Mouse (Mus musculus): ENCODE results near the gene Vkorc1. TPM values are rescaled to one million over a fixed set of nuclear protein-coding genes. Genes with fewer than 3 reads are reported as not detected.

Vkorc1 gene
- polyA plus RNA-seq, 1 experiment from 2014 or later = 53.2 TPM

DNA sequence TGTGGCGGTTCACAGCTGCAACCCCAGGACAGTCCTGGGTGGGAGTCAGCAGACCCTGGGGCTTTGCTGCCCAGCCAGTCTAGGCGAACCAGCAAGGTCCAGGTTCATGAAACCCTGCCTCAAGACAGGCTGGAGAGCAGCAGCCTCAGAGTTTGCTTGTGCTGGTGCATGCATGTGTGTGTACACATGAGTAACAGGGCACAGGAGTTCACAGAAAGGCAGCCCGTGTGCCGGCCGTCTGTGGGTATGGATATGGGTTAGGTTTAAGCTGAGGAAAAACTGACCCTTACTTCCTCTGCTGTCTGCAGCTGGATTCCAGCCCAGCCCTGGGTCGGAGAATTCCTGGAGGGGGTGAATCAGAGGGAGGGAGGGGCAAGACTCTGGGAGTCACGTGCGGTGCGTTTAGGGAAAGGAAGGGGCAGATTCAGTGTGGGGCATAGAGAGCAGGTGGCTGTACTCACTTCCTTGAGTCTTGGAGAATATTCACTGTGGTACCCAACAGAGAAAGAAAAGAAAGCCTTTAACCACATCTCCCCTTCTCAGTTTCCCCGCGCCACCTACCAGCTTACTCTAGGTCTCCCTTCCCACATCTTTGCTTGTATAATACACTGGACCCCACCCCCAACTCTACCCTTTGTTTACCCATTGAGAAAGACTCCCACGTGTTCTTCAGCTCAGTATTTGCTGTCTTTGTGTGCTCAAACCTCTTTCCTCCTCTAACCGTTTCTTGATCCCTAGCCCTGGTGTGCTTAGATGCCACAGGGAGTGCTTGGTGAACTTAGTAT lies 36.1 kb upstream of the Vkorc1 start:
- DNase-seq = no peak
- peaks cover 17% of the 10 kb centered on the region for H3K27me3 ChIP-seq (ENCODE audit: control insufficient read depth, insufficient read depth, low read length)
- 33% methylated on average over 13 of the region's 13 CpGs for WGBS
- H3K4me2 ChIP-seq (ENCODE audit: low read length) = no peak overlapping the region
- H3K4me1 ChIP-seq (ENCODE audit: control insufficient read depth, insufficient read depth, low read length) = 0 out of 2 replicates have a peak, but pooled peaks cover 8% of the 10 kb centered on the region
- no peaks in the 10 kb centered on the region for H3K9me3 ChIP-seq (ENCODE audit: control insufficient read depth, low read length)
- H3K36me3 ChIP-seq (ENCODE audit: control insufficient read depth, insufficient read depth, low read length) = peaks cover 10% of the 10 kb centered on the region; the same call in 1 of the 2 replicates
- H3K9ac ChIP-seq (replicated peaks; ENCODE audit: low read length) = no peak overlapping the region
- H3K27ac ChIP-seq (replicated peaks; ENCODE audit: low read depth, low read length) = no peak overlapping the region
- no peak overlapping the region for H3K4me3 ChIP-seq (replicated peaks; ENCODE audit: low read depth, low read length)
- no peak for ATAC-seq (ENCODE audit: low FRiP score, low TSS enrichment)

DNA sequence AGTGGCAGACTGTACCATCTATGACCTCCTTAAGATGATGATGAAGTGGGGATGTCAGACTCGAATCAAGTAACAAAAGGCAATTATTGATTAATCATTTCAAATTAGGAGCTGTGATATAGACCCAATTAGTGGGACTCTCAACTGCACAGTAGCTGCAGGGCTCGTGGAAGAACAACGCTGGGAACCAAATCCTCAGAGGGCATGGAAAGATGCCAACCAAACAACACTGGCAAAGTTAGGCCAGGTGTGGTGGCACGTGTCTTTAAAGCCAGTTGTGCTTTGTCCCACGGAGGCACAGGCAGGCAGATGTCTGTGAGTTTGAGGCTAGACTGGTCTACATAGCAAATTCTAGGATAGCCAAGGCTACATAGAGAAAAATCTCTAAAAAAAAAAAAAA lies 35.2 kb upstream of the Vkorc1 start:
- H3K9ac ChIP-seq (replicated peaks; ENCODE audit: low read length) = no peak overlapping the region
- H3K4me3 ChIP-seq (replicated peaks; ENCODE audit: low read depth, low read length) = no peak overlapping the region
- H3K9me3 ChIP-seq (ENCODE audit: control insufficient read depth, low read length) = no peaks in the 10 kb centered on the region
- no peak overlapping the region for H3K4me2 ChIP-seq (ENCODE audit: low read length)
- no peak overlapping the region for H3K27ac ChIP-seq (replicated peaks; ENCODE audit: low read depth, low read length)
- WGBS = 84% methylated on average over 5 of the region's 5 CpGs
- peaks cover 17% of the 10 kb centered on the region for H3K27me3 ChIP-seq (ENCODE audit: control insufficient read depth, insufficient read depth, low read length)
- ATAC-seq (ENCODE audit: low FRiP score, low TSS enrichment) (no peak), DNase-seq (no peak)
- H3K36me3 ChIP-seq (ENCODE audit: control insufficient read depth, insufficient read depth, low read length) = peaks cover 19% of the 10 kb centered on the region
- H3K4me1 ChIP-seq (ENCODE audit: control insufficient read depth, insufficient read depth, low read length) = 0 out of 2 replicates have a peak, but pooled peaks cover 8% of the 10 kb centered on the region

DNA sequence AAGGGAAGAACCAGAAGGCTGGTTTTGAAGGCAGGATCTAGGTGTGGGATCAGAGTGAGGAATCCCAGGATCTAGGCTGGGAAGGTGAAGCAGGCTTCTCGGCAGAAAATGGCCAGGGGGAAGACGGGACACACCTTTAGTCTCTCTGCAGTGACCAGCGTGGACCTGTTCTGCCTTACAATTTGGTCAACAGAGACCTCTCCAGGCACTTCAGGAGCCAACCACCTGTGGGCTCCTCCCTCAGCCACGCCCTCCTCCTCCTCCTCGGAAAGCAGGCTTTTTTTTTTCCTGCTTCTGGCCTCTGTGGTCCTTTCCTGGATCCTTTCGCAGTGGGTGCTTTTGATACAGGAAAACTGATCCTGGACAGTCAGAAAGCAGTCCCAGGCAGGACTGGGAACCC lies 34.5 kb upstream of the Vkorc1 start, which contains the start of gene Prss8:
Prss8 (minus strand) TSS at position 182 of the 400 bp plus-strand sequence.
- Histone ChIP-seq H3K4me1 (ENCODE audit: control insufficient read depth, insufficient read depth, low read length) (0 out of 2 replicates have a peak, but pooled peaks cover 8% of the 10 kb centered on the region), H3K27ac (replicated peaks; ENCODE audit: low read depth, low read length) (no peak within 1 kb of the TSS), H3K4me2 (ENCODE audit: low read length) (no peak within 1 kb of the TSS), H3K4me3 (replicated peaks; ENCODE audit: low read depth, low read length) (no peak within 1 kb of the TSS), H3K9me3 (ENCODE audit: control insufficient read depth, low read length) (no peaks in the 10 kb centered on the region), H3K36me3 (ENCODE audit: control insufficient read depth, insufficient read depth, low read length) (peaks cover 26% of the 10 kb centered on the region), H3K27me3 (ENCODE audit: control insufficient read depth, insufficient read depth, low read length) (peaks cover 17% of the 10 kb centered on the region), H3K9ac (replicated peaks; ENCODE audit: low read length) (no peak within 1 kb of the TSS)
- DNase-seq = no peak
- no peak for ATAC-seq (ENCODE audit: low FRiP score, low TSS enrichment)
- WGBS = 5% methylated on average over 6 of the region's 6 CpGs

DNA sequence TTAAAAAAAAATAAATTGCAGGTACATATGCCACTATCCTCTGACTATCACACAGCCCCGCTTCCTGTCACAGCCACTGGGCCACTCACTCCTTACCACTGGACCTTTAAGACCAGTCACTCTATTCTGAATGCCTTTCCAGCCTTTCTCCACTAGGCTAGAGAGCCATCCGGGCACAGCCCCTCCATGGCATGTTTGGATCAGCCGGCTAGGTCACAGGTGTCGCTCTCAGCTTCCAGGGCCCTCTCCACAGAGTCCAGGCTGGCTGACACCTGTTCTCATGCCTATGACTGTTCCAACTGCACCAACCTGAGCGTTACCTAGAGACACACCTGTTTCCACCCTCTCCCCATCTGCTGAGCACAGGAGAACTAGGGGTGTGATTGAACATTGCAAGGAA lies 33.2 kb upstream of the Vkorc1 start:
- 58% methylated on average over 5 of the region's 5 CpGs for WGBS
- H3K27me3 ChIP-seq (ENCODE audit: control insufficient read depth, insufficient read depth, low read length) = peaks cover 17% of the 10 kb centered on the region
- no peaks in the 10 kb centered on the region for H3K9me3 ChIP-seq (ENCODE audit: control insufficient read depth, low read length)
- 0 out of 2 replicates have a peak, but pooled peaks cover 3% of the 10 kb centered on the region for H3K4me1 ChIP-seq (ENCODE audit: control insufficient read depth, insufficient read depth, low read length)
- no peak overlapping the region for H3K9ac ChIP-seq (replicated peaks; ENCODE audit: low read length)
- DNase-seq (no peak), ATAC-seq (ENCODE audit: low FRiP score, low TSS enrichment) (no peak)
- H3K4me2 ChIP-seq (ENCODE audit: low read length) = no peak overlapping the region
- H3K4me3 ChIP-seq (replicated peaks; ENCODE audit: low read depth, low read length) = no peak overlapping the region
- peaks cover 39% of the 10 kb centered on the region for H3K36me3 ChIP-seq (ENCODE audit: control insufficient read depth, insufficient read depth, low read length)
- no peak overlapping the region for H3K27ac ChIP-seq (replicated peaks; ENCODE audit: low read depth, low read length)

DNA sequence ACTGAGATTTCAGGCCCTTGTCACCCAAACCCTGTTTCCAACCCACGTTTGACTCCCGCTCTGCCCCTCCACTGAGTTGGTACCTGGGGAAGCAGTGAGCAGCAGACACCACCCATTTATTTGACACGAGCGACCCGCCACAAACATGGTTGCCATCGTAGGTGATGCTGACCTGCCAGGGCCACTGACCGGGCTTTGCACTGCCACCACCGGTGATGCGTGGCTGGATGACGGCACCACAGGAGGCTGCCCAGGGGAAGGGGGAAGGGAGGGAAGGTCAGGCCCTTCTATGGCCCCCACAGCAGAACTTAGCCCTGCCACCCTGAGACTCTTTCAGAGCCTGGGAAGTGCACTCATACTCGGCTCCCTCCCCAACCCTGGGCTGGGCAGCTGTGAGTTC lies 32.3 kb upstream of the Vkorc1 start:
- Histone ChIP-seq H3K9ac (replicated peaks; ENCODE audit: low read length) (no peak overlapping the region), H3K27me3 (ENCODE audit: control insufficient read depth, insufficient read depth, low read length) (peaks cover 17% of the 10 kb centered on the region), H3K27ac (replicated peaks; ENCODE audit: low read depth, low read length) (no peak overlapping the region), H3K4me2 (ENCODE audit: low read length) (no peak overlapping the region), H3K4me1 (ENCODE audit: control insufficient read depth, insufficient read depth, low read length) (0 out of 2 replicates have a peak, but pooled peaks cover 3% of the 10 kb centered on the region), H3K36me3 (ENCODE audit: control insufficient read depth, insufficient read depth, low read length) (peaks cover 47% of the 10 kb centered on the region), H3K4me3 (replicated peaks; ENCODE audit: low read depth, low read length) (no peak overlapping the region), H3K9me3 (ENCODE audit: control insufficient read depth, low read length) (no peaks in the 10 kb centered on the region)
- DNase-seq (no peak), ATAC-seq (ENCODE audit: low FRiP score, low TSS enrichment) (no peak)
- WGBS = 82% methylated on average over 11 of the region's 11 CpGs

DNA sequence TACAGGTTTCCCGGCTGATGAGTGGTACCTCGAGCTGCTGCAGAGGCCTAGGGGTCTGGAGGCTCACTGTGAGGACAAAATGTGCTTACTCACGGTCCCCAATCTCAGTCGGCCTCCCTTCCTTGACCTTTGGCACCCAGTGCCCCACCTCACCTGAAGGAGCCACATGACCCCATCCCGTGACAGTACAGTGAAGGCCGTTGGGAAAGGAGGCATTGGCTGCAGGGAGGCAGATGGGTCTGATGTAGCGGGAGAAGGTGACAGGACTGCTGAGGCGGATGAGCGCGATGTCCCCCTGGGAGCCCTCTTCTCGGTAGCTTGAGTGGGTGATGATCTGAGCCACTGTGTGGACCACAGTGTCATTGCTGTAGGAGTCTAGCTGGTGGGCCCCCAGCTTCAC lies 31.4 kb upstream of the Vkorc1 start:
- no peak for DNase-seq
- Histone ChIP-seq H3K4me2 (ENCODE audit: low read length) (no peak overlapping the region), H3K9me3 (ENCODE audit: control insufficient read depth, low read length) (no peaks in the 10 kb centered on the region), H3K36me3 (ENCODE audit: control insufficient read depth, insufficient read depth, low read length) (peaks cover 56% of the 10 kb centered on the region), H3K4me3 (replicated peaks; ENCODE audit: low read depth, low read length) (no peak overlapping the region), H3K27ac (replicated peaks; ENCODE audit: low read depth, low read length) (no peak overlapping the region), H3K9ac (replicated peaks; ENCODE audit: low read length) (no peak overlapping the region), H3K4me1 (ENCODE audit: control insufficient read depth, insufficient read depth, low read length) (no peaks in the 10 kb centered on the region), H3K27me3 (ENCODE audit: control insufficient read depth, insufficient read depth, low read length) (peaks cover 17% of the 10 kb centered on the region)
- 89% methylated on average over 11 of the region's 11 CpGs for WGBS
- ATAC-seq (ENCODE audit: low FRiP score, low TSS enrichment) = no peak

DNA sequence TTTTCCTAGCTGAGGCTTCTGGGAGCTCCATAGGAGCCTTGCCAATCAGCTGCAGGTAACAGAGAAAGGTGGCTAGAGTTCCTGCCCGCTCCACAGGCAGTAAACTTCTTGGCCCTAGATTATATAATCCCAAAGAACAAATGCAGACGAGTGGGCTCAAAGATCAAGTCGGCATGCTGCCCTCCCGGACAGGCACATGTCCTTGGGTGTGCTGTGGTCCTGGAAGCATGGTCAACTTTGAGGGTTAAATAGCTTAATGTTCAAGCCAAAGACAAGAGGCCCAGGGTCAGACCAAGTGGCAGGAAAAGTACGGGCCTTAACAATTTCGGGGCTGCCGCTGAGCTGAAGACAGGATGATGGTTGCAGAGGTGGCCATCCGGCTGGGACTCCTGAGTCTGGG lies 30.6 kb upstream of the Vkorc1 start:
- H3K36me3 ChIP-seq (ENCODE audit: control insufficient read depth, insufficient read depth, low read length) = peaks cover 61% of the 10 kb centered on the region

DNA sequence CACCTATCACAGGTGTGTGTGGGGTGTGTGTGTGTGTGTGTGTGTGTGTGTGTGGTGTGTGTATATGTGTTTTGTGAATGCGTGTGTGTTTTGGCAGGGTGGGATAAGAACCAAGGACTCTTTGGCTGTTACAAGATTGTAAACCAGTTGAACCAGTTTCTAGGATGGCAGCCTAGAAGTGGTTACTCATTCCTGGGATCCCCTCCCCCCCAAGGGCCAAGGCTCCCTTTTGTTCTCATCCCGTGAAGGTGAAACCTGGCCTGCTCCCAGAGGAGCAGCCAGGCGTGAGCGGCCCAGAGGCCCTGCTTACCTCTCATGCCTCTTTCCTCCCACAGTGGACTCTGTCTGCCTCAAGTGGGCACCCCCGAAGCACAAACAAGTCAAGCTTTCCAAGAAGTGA lies 29.8 kb upstream of the Vkorc1 start:
- Histone ChIP-seq H3K9ac (replicated peaks; ENCODE audit: low read length) (no peak overlapping the region), H3K4me2 (ENCODE audit: low read length) (no peak overlapping the region), H3K27me3 (ENCODE audit: control insufficient read depth, insufficient read depth, low read length) (peaks cover 17% of the 10 kb centered on the region), H3K4me3 (replicated peaks; ENCODE audit: low read depth, low read length) (no peak overlapping the region), H3K4me1 (ENCODE audit: control insufficient read depth, insufficient read depth, low read length) (no peaks in the 10 kb centered on the region), H3K36me3 (ENCODE audit: control insufficient read depth, insufficient read depth, low read length) (peaks cover 66% of the 10 kb centered on the region), H3K27ac (replicated peaks; ENCODE audit: low read depth, low read length) (no peak overlapping the region), H3K9me3 (ENCODE audit: control insufficient read depth, low read length) (no peaks in the 10 kb centered on the region)
- DNase-seq (no peak), ATAC-seq (ENCODE audit: low FRiP score, low TSS enrichment) (no peak)
- 66% methylated on average over 5 of the region's 5 CpGs for WGBS

More for the DNA sequence above, 30.6 kb upstream of the Vkorc1 start:
- no peak for DNase-seq
- no peak overlapping the region for H3K4me2 ChIP-seq (ENCODE audit: low read length)
- no peak overlapping the region for H3K9ac ChIP-seq (replicated peaks; ENCODE audit: low read length)
- WGBS = 84% methylated on average over 8 of the region's 8 CpGs
- no peaks in the 10 kb centered on the region for H3K9me3 ChIP-seq (ENCODE audit: control insufficient read depth, low read length)
- H3K27ac ChIP-seq (replicated peaks; ENCODE audit: low read depth, low read length) = no peak overlapping the region
- no peaks in the 10 kb centered on the region for H3K4me1 ChIP-seq (ENCODE audit: control insufficient read depth, insufficient read depth, low read length)
- H3K4me3 ChIP-seq (replicated peaks; ENCODE audit: low read depth, low read length) = no peak overlapping the region
- peaks cover 17% of the 10 kb centered on the region for H3K27me3 ChIP-seq (ENCODE audit: control insufficient read depth, insufficient read depth, low read length)
- ATAC-seq (ENCODE audit: low FRiP score, low TSS enrichment) = no peak

DNA sequence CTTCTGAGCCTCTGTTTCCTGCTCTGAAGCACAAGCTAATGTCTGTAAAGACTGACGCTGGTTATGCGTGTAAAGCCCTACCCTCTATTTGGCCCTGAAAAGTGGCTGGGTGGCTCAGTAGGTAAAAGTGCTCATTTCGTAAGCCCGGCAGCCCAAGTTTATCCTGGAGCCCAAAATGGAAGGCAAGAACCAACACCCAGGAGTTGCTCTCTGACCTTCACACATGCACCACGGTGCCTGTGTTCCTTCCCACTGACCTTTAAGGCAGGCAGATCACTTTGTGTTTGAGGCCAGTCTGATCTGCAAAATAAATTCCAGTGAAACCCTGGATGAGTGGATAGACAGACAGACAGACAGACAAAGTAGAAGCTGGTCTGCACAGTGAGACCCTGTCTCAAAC lies 28.3 kb upstream of the Vkorc1 start:
- ATAC-seq (ENCODE audit: low FRiP score, low TSS enrichment) = no peak
- H3K4me1 ChIP-seq (ENCODE audit: control insufficient read depth, insufficient read depth, low read length) = no peaks in the 10 kb centered on the region
- no peak overlapping the region for H3K4me3 ChIP-seq (replicated peaks; ENCODE audit: low read depth, low read length)
- no peak for DNase-seq
- H3K36me3 ChIP-seq (ENCODE audit: control insufficient read depth, insufficient read depth, low read length) = peaks cover 71% of the 10 kb centered on the region
- WGBS = 93% methylated on average over 5 of the region's 5 CpGs
- H3K27me3 ChIP-seq (ENCODE audit: control insufficient read depth, insufficient read depth, low read length) = peaks cover 4% of the 10 kb centered on the region; the same call in 1 of the 2 replicates
- H3K4me2 ChIP-seq (ENCODE audit: low read length) = no peak overlapping the region
- no peak overlapping the region for H3K27ac ChIP-seq (replicated peaks; ENCODE audit: low read depth, low read length)
- H3K9me3 ChIP-seq (ENCODE audit: control insufficient read depth, low read length) = no peaks in the 10 kb centered on the region
- no peak overlapping the region for H3K9ac ChIP-seq (replicated peaks; ENCODE audit: low read length)

Data from midbrain, embryonic 14.5 days (tissue).